Mouse (Mus musculus): ENCODE data around the gene Nf2.

GRCm38 (mm10) chr11:4833295-4833939 is 15.9 kb downstream of the Nf2 start:
- TF ChIP-seq POLR2A (IDR thresholded peaks at IDR 0.05; ENCODE audit: insufficient read depth, low read length) (no peak), CTCF (IDR thresholded peaks at IDR 0.05; ENCODE audit: low read depth, low read length) (no peak)
